Mouse (Mus musculus) cerebellum, adult 11 months (tissue): Measurements from ENCODE around the gene Praf2.
"Not testable (repeated sequence)": the region's sequence is repeated elsewhere in the genome, so short reads cannot be mapped to it uniquely, and the experiment has no call there.

Experiments
- DNase-seq: peaks from one replicate; pipeline ENCODE4 v3.0.0; 2022

Gene Praf2

DNA sequence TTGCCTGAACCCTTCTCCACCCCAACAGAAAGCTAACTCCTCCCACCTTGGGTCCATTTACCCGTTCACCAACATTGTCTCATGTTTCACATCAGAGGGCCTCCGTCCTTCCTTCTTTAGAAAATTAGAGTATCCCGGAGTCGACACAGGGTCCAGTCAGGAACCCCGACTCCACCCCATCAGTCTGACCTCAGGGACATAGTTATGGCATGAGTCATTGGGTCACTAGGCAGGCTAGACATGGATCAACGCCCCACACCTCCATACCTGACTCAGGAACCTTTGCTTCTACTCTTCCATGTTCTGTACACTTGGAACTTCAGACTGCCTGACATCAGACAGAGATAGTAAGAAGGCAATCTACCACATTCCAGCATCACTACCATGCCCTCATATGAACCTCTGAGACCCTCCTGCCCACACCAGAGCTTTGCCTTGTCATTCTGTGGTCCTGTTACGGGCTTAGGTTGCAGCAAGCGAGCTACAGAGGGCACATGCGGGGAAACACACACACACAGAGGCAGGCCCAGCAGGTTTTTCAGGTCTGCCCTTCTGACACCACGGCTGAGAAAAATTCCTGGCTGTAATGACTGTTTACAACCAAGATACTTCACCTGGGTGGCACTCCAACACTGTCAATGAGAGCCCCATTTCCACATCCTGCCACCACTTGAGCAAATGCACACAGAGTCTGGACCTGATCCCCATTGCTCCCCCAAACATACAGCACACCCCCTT lies 12.0 kb downstream of the Praf2 start:
- DNase-seq = no peak

GRCm38 (mm10) chrX:7741103-7741502 lies 12.9 kb downstream of the Praf2 start:
- DNase-seq = peak; percentile 48

DNA sequence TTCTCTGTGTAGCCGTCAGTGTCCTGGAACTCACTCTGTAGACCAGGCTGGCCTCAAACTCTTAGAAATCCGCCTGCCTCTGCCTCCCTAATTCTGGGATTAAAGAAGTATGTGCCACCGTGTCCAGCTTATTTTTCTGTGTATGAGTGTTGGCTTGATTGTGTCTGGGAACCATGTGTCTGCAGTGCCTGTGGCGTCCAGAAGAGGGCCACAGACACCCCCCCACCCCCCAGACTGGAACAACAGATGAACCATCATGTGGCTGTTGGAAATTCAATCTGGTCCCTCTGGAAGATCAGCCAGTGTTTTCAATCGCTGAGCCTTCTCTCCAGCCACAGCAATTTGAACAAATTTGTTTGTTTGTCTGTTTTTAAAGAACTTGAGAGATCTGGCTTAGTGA lies 15.2 kb downstream of the Praf2 start:
- DNase-seq = no peak

DNA sequence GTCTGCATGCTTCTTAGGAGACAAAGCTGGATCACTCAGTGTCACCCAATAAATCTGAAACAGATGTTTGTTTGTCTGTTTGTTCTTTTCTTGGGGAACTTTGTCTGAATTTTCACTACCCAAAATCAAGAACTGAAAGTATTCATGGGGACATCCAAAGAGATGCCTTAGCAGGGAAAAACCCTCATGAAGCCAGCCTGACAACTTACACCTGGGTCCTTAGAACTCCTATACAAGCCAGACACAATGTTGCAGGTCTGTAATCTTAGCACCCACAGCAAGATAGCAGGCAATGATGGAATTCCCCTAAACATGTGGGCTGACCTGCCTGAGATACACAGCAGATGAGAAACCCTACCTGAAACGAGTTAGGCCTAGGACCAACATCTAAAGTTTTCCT lies 16.7 kb downstream of the Praf2 start:
- no peak for DNase-seq

- DNase-seq = no peak
Measured at GRCm38 (mm10) chrX:7745429-7745828, 17.2 kb downstream of the Praf2 start.

DNA sequence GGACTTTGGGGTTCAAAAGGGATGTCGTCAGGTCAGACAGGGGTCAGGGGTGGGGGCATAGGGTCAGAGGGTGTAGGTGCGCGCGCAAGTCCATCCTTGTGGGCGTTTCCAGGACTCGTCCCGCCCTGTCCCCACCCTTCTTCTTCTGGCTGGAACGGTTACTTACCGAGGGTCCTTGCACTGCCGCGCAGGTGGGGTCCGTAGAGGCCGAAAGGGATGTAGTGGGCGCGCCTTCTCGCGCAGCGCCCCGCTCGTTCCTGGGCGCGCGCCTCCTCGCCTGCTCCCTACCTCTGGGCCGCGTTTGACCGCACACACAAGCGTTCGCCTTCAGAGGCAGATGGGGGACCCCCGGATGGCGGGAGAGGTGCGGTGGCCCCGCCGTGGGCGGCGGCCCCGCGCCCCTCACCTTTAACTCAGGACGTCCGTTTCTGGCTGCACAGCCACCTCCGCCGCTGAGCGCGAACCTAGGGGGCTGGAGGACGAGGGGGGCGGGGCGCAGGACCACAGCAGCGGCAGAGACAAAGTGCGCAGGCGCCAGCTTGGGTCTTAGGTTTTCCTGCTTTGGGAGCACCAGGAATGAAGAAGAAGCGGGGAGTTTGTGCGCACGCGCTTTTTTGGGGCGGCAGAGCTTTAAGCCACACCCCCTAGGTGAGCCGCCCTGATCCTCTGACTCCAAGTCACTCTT lies 22.3 kb downstream of the Praf2 start, which contains the start of gene Ccdc120:
Ccdc120 (minus strand) TSS at position 474 of the 685 bp plus-strand sequence.
- peak; percentile 77 for DNase-seq

- DNase-seq = not testable (repeated sequence)
Measured at GRCm38 (mm10) chrX:7753627-7754026, 25.4 kb downstream of the Praf2 start.

- peak; percentile 89 for DNase-seq
Measured at GRCm38 (mm10) chrX:7762137-7762920, 34.1 kb downstream of the Praf2 start, which contains the start of gene Tfe3. Gene Tfe3, plus strand, starts transcription at chrX:7762560.

DNA sequence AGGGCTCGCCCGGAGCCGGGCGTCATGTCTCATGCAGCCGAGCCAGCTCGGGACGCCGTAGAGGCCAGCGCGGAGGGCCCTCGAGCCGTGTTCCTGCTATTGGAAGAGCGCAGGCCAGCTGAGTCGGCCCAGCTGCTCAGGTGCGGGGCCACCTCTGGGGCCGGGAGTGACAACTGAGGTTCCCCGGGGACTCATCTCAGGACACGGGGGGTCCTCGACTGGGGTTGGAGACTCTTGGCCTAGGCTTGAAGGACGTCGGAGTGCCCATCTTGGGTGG lies 34.6 kb downstream of the Praf2 start:
- no peak for DNase-seq

DNA sequence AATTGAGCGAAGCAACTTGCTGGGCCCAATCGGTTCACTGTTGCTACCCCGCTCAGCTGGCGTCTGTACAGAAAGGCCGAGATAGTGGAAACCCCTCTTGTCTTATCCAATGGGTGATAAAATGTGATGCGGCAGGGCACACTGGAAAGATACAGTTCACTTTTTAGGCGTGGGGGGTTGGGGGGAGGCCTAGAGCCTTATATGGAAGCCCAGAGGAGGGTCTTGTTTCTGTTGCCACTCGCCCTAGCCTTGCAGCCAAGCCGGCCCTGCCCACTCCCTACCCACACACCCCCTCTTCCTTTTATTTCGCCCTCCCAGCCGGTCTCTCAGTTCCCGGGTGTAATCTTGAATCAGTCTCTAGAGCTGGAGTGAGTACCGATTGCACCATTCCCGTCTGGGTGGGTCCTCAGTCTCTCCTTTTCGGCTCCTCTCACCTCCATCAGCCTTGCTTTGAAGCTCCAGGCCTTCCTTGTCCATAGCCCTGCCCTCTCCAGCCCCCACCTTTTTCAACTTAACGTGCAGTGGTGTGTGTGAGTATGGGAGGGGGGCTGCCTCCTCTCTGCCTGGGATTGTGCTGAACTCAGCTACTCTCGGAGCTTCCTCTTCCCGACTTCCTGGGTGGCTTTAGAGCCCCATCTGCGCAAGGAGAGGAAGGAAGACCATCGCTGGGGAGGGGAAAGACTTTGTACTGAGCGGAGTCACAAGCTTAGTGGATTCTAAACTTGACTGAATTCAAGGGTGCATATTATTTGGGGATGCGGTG lies 35.6 kb downstream of the Praf2 start:
- DNase-seq = no peak

- no peak for DNase-seq
Measured at GRCm38 (mm10) chrX:7764657-7765280, 36.5 kb downstream of the Praf2 start.

GRCm38 (mm10) chrX:7765281-7765670 lies 37.0 kb downstream of the Praf2 start:
- DNase-seq = no peak

DNA sequence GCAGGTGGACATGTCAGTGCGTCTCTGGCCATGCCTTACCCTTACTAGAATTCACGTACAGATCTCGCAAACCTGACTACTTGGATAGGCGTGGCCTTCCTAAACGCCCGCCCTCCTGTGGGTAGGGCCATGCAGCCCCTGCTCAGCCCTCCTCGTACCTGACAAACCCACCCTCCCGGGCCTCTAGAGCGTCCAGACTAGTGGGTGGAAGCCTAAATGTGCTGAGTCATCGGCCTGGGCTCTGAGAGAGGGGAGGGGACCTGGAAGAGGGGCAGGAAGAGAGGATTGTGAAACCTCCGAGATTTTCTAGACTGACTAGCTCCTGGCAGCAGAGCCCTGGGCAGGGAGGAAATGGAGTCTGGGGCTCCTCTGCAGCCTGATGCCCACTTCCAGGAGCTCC lies 37.5 kb downstream of the Praf2 start:
- DNase-seq = no peak

- no peak for DNase-seq
Measured at GRCm38 (mm10) chrX:7769302-7770017, 41.2 kb downstream of the Praf2 start.

DNA sequence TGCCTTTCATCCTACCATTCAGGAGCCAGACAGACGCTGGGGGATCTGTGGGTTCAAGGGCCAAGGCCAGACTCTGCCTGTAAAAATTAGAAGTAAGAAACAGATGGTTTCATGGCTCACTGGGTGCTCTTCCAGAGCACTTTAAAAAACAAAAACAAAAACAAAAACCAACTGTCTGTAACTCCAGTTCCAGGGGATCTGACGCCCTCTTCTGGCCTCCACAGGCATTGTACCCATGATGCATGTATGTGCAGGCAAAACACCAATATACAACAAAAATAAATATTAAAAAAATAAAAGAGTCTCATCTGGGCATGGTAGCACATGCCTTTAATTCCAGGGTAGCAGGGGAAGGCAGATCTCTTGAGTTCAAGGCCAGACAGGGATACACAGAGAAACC lies 44.5 kb downstream of the Praf2 start:
- no peak for DNase-seq

DNA sequence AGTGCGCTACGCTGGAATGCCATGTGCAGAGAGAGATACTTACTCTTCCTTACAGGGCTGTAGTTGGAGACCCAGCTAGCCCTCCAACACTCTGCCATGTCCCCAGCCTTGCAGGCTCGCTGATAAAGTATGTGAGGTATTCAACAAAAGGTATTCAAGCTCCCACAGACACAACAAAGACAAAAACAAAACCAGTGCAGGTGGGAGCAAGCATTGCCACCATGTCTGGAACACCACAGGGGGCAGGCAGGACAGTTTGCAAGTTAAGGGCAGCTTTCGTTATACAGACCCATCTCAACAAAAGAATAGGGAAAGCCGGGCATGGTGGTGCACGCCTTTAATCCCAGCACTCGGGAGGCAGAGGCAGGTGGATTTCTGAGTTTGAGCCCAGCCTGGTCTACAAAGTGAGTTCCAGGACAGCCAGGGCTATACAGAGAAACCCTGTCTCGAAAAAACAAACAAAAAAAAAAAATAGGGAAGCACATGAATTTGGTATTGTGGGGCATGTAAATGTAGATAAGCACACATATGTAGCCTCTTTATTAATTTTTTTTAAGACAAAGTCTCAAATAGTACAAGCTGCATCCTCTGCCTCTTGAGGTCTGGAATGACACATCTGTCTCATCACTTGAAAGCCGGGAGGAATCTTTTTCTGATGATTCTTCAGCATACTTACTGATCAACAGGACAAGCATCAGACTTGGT lies 47.4 kb downstream of the Praf2 start:
- DNase-seq = no peak

DNA sequence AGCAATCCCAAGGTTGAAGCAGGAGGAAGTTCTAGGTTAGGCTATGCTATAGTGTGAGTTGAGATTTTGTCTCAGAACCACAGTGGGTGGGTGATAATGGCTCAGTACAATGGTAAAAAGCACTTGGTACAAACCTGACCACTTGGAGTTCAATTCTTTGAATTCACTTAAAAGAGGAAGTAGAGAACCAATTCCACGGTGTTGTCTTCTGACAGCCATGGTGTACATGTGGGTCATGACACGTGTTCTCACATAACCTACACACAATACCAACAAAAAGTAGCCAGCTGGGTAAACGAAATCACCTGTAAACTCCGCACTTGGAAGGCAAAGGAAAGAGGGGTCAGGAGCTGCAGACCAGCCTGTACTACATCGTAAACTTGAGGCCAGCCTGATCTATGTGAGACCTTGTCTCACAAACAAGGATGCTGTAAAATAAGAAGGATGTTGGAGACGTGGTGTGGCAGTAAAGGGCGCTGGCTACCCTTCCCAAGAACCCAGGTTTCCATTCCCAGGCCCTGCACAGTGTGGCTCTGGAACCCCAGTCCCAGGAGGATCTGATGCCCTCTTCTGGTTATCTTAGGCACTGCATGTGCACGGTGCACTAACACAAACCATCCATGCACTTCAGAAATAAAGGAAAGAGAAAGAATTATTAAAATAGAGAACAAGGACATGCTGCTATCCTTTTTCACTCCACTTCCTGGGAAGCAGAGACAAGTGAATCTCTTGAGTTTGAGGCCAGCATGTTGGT lies 48.3 kb downstream of the Praf2 start:
- peak; percentile 53 for DNase-seq

- DNase-seq = no peak
Measured at GRCm38 (mm10) chrX:7778450-7779244, 50.4 kb downstream of the Praf2 start.

DNA sequence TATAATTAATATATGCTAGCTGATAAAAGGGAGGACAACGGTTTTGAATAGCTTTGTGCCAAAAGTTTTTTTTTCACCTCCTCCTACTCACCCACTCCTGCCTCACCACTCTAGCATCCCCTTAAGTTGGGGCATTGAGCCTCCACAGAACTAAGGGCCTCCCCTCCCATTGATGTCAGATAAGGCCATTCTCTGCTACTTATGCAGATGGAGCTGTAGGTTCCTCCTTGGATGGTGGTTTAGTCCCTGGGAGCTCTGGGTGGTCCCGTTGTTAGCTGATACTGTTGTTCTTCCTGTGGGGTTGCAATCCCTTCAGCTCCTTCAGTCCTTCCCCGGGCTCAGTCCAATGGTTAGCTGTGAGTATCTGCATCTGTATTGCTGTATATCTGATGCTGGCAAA lies 51.1 kb downstream of the Praf2 start:
- DNase-seq = no peak
